Mouse (Mus musculus) small intestine, adult 2 months (tissue): ENCODE results near the gene Gm21958.

Source experiments
- CTCF ChIP-seq: fragments of 200-500 bp; IDR thresholded peaks from 2 replicates; pipeline ENCODE4 v1.5.1; 2012; ENCODE audit warnings: low read depth, mild to moderate bottlenecking, control low read depth, inconsistent platforms, low read length, moderate library complexity, mixed read lengths; ENCODE audit not compliant: insufficient replicate concordance, insufficient read length; ENCODE audit errors: extremely low read depth
- POLR2A ChIP-seq: fragments of 200-500 bp; IDR thresholded peaks from 2 replicates; pipeline ENCODE4 v1.6.1; 2012; ENCODE audit warnings: low read depth, mild to moderate bottlenecking, control low read depth, inconsistent platforms, low read length, moderate library complexity

DNA sequence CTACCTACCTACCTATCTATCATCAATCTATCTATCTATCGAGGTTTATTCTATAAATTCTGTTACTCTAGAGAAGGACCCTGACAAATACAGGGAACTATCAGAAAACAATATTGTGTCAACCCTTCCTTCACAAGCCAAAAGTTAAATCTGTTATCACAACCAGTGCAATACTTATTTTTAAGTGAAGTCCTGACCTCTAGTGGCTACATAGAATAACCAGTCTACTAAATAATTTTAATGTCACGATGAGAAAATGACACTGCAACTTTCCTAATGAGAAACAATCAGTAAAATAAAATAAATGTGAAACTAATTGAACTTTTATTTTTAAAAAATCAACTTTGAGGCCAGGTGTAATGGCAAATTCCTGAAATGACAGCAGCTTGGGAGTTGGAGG is 25.1 kb downstream of the Gm21958 start:
- TF ChIP-seq CTCF (no peak), POLR2A (no peak)
